Mouse (Mus musculus) heart, embryonic 11.5 days (tissue): ENCODE measurements around the gene Msi1. TPM values are rescaled to one million over a fixed set of nuclear protein-coding genes. Genes with fewer than 3 reads are reported as not detected.

ENCODE experiments used
- ATAC-seq: fragments of 200-750 bp; cut with Nextera tagmentation; replicated peaks from 2 replicates; pipeline ENCODE4 v1.8.0; 2017; ENCODE audit warnings: moderate library complexity; ENCODE audit not compliant: insufficient number of reproducible peaks, low FRiP score, low TSS enrichment
- H3K27ac ChIP-seq: fragments of 300-500 bp; sonication (generic); 2 replicates; pipeline ENCODE4 v1.5.1; 2014; ENCODE audit warnings: mild to moderate bottlenecking, low read depth, low read length
- H3K27me3 ChIP-seq: fragments of 300-500 bp; sonication (generic); 2 replicates; pipeline ENCODE4 v1.6.1; 2014; ENCODE audit warnings: mild to moderate bottlenecking, low read length, mixed read lengths; ENCODE audit not compliant: control insufficient read depth, insufficient read depth
- H3K36me3 ChIP-seq: fragments of 300-500 bp; sonication (generic); 2 replicates; pipeline ENCODE4 v1.6.1; 2014; ENCODE audit warnings: mild to moderate bottlenecking, low read length, moderate library complexity, mixed read lengths; ENCODE audit not compliant: control insufficient read depth, insufficient read depth
- H3K4me1 ChIP-seq: fragments of 300-500 bp; sonication (generic); 2 replicates; pipeline ENCODE4 v1.6.1; 2014; ENCODE audit warnings: low read length; ENCODE audit not compliant: control insufficient read depth, insufficient read depth
- H3K4me2 ChIP-seq: fragments of 300-500 bp; sonication (generic); 2 replicates; pipeline ENCODE4 v1.6.1; 2014; ENCODE audit warnings: mild to moderate bottlenecking, moderate library complexity
- H3K4me3 ChIP-seq: fragments of 300-500 bp; sonication (generic); 2 replicates; pipeline ENCODE4 v1.5.1; 2014; ENCODE audit warnings: low read depth, low read length
- H3K9ac ChIP-seq: fragments of 300-500 bp; sonication (generic); 2 replicates; pipeline ENCODE4 v1.6.1; 2014; ENCODE audit warnings: mild to moderate bottlenecking, low read depth, low read length, moderate library complexity
- H3K9me3 ChIP-seq: fragments of 300-500 bp; sonication (generic); replicated peaks from 2 replicates; pipeline ENCODE4 v1.6.1; 2016; ENCODE audit warnings: low read length; ENCODE audit not compliant: control insufficient read depth
- WGBS: fragments of 180-500 bp; shearing (Covaris S2); extraction: QIAGEN DNeasy Blood & Tissue Kit; methylation state at CpG from one replicate; pipeline ENCODE4 v1.1.7; 2014; ENCODE audit not compliant: insufficient replicate concordance; 5-methylcytosine and 5-hydroxymethylcytosine counted together
- polyA plus RNA-seq: library from polyadenylated mRNA; unstranded; fragments of >200 nt; fragmentation: Nextera tagmentation; extraction: Ambion mirVana; gene quantifications from 2 replicates; pipeline ENCODE4 v1.2.1, GENCODE M21; 2014

The Msi1 gene
- polyA plus RNA-seq, 1 experiment from 2014 or later, result 9.4 TPM

GRCm38 (mm10) chr5:115449247-115449646 is 19.8 kb downstream of the Msi1 start:
- Histone ChIP-seq H3K4me2 (no peak overlapping the region), H3K27ac (no peak overlapping the region), H3K36me3 (peaks cover 15% of the 10 kb centered on the region), H3K9ac (no peak overlapping the region), H3K27me3 (no peaks in the 10 kb centered on the region), H3K4me1 (peaks cover 17% of the 10 kb centered on the region), H3K9me3 (no peaks in the 10 kb centered on the region), H3K4me3 (no peak overlapping the region)
- ATAC-seq, result no peak
- 82% methylated on average over 3 of the region's 3 CpGs for WGBS

GRCm38 (mm10) chr5:115450410-115451317 is 21.3 kb downstream of the Msi1 start:
- Histone ChIP-seq H3K4me2 (peak overlapping the region; percentile 27; the same call in 1 of the 2 replicates), H3K36me3 (peaks cover 10% of the 10 kb centered on the region; the same call in 1 of the 2 replicates), H3K9ac (no peak overlapping the region), H3K27ac (no peak overlapping the region), H3K4me1 (peaks cover 17% of the 10 kb centered on the region), H3K27me3 (no peaks in the 10 kb centered on the region), H3K4me3 (no peak overlapping the region), H3K9me3 (no peaks in the 10 kb centered on the region)
- ATAC-seq, result peak; percentile 58
- 69% methylated on average over 27 of the region's 27 CpGs for WGBS

GRCm38 (mm10) chr5:115454422-115455090 is 25.2 kb downstream of the Msi1 start:
- no peak overlapping the region for H3K27ac ChIP-seq
- H3K9me3 ChIP-seq, result no peaks in the 10 kb centered on the region
- H3K9ac ChIP-seq, result no peak overlapping the region
- 70% methylated on average over 12 of the region's 12 CpGs for WGBS
- no peak overlapping the region for H3K4me3 ChIP-seq
- peaks cover 8% of the 10 kb centered on the region; the same call in 1 of the 2 replicates for H3K36me3 ChIP-seq
- no peak for ATAC-seq
- no peaks in the 10 kb centered on the region for H3K27me3 ChIP-seq
- H3K4me2 ChIP-seq, result no peak overlapping the region
- H3K4me1 ChIP-seq, result peaks cover 17% of the 10 kb centered on the region

GRCm38 (mm10) chr5:115455838-115456237 is 26.4 kb downstream of the Msi1 start:
- no peak overlapping the region for H3K27ac ChIP-seq

GRCm38 (mm10) chr5:115458918-115459317 is 29.5 kb downstream of the Msi1 start:
- no peak overlapping the region for H3K4me3 ChIP-seq
- H3K4me1 ChIP-seq, result peaks cover 3% of the 10 kb centered on the region
- H3K9me3 ChIP-seq, result no peaks in the 10 kb centered on the region
- 64% methylated on average over 13 of the region's 13 CpGs for WGBS
- no peak overlapping the region for H3K27ac ChIP-seq
- no peak overlapping the region for H3K9ac ChIP-seq
- no peak overlapping the region for H3K4me2 ChIP-seq
- H3K27me3 ChIP-seq, result no peaks in the 10 kb centered on the region
- no peak for ATAC-seq
- H3K36me3 ChIP-seq, result no peaks in the 10 kb centered on the region

More at GRCm38 (mm10) chr5:115455838-115456237, 26.4 kb downstream of the Msi1 start:
- no peak overlapping the region for H3K4me3 ChIP-seq
- 83% methylated on average over 7 of the region's 7 CpGs for WGBS
- no peaks in the 10 kb centered on the region for H3K27me3 ChIP-seq
- peaks cover 8% of the 10 kb centered on the region; the same call in 1 of the 2 replicates for H3K36me3 ChIP-seq
- H3K9ac ChIP-seq, result no peak overlapping the region
- no peaks in the 10 kb centered on the region for H3K9me3 ChIP-seq
- no peak overlapping the region for H3K4me2 ChIP-seq
- no peak for ATAC-seq
- peaks cover 7% of the 10 kb centered on the region for H3K4me1 ChIP-seq

- ATAC-seq, result no peak
- Histone ChIP-seq H3K27me3 (no peaks in the 10 kb centered on the region), H3K4me1 (no peaks in the 10 kb centered on the region), H3K9me3 (no peaks in the 10 kb centered on the region), H3K4me2 (no peak overlapping the region), H3K36me3 (no peaks in the 10 kb centered on the region), H3K4me3 (no peak overlapping the region), H3K9ac (no peak overlapping the region), H3K27ac (no peak overlapping the region)
- 74% methylated on average over 18 of the region's 18 CpGs for WGBS
These were observed 35.2 kb downstream of the Msi1 start for GRCm38 (mm10) chr5:115464408-115465115.

- no peak for ATAC-seq
- Histone ChIP-seq H3K9me3 (no peaks in the 10 kb centered on the region), H3K4me1 (no peaks in the 10 kb centered on the region), H3K27ac (no peak within 1 kb of the TSS), H3K4me3 (no peak within 1 kb of the TSS), H3K9ac (no peak within 1 kb of the TSS), H3K27me3 (no peaks in the 10 kb centered on the region), H3K4me2 (no peak within 1 kb of the TSS), H3K36me3 (no peaks in the 10 kb centered on the region)
- WGBS, result 40% methylated on average over 9 of the region's 9 CpGs
These were observed 36.4 kb downstream of the Msi1 start, which contains the start of gene Pla2g1b for GRCm38 (mm10) chr5:115465642-115466420. Gene Pla2g1b (plus strand): TSS chr5:115466262.

- Histone ChIP-seq H3K4me2 (no peak overlapping the region), H3K9me3 (no peaks in the 10 kb centered on the region), H3K36me3 (no peaks in the 10 kb centered on the region), H3K4me3 (no peak overlapping the region), H3K27ac (no peak overlapping the region), H3K4me1 (no peaks in the 10 kb centered on the region), H3K27me3 (no peaks in the 10 kb centered on the region), H3K9ac (no peak overlapping the region)
- ATAC-seq, result no peak
- WGBS, result 57% methylated on average over 6 of the region's 6 CpGs
These were observed 40.4 kb downstream of the Msi1 start for GRCm38 (mm10) chr5:115469791-115470190.
